Mouse (Mus musculus) embryonic facial prominence, embryonic 13.5 days (tissue): ENCODE data around the gene Rasal1. TPM values are rescaled to one million over a fixed set of nuclear protein-coding genes. Genes with fewer than 3 reads are reported as not detected.

Experiments
- ATAC-seq: fragments of 200-750 bp; cut with Nextera tagmentation; 2 replicates; pipeline ENCODE4 v1.8.0; 2017; ENCODE audit warnings: low read depth; ENCODE audit not compliant: insufficient number of reproducible peaks, insufficient read depth, low FRiP score, low TSS enrichment
- H3K27ac ChIP-seq: fragments of 300-500 bp; sonication (generic); 2 replicates; pipeline ENCODE4 v1.5.1; 2015; ENCODE audit warnings: moderate library complexity, mild to moderate bottlenecking, inconsistent platforms
- H3K27me3 ChIP-seq: fragments of 300-500 bp; sonication (generic); 2 replicates; pipeline ENCODE4 v1.6.1; 2015; ENCODE audit warnings: mild to moderate bottlenecking, inconsistent platforms
- H3K36me3 ChIP-seq: fragments of 300-500 bp; sonication (generic); 2 replicates; pipeline ENCODE4 v1.6.1; 2015; ENCODE audit warnings: mild to moderate bottlenecking, inconsistent platforms
- H3K4me1 ChIP-seq: fragments of 300-500 bp; sonication (generic); 2 replicates; pipeline ENCODE4 v1.6.1; 2015; ENCODE audit warnings: inconsistent platforms
- H3K4me2 ChIP-seq: fragments of 300-500 bp; sonication (generic); 2 replicates; pipeline ENCODE4 v1.6.1; 2015; ENCODE audit warnings: moderate library complexity, mild to moderate bottlenecking, inconsistent platforms
- H3K4me3 ChIP-seq: fragments of 300-500 bp; sonication (generic); 2 replicates; pipeline ENCODE4 v1.5.1; 2015; ENCODE audit warnings: mild to moderate bottlenecking, inconsistent platforms
- H3K9ac ChIP-seq: fragments of 300-500 bp; sonication (generic); 2 replicates; pipeline ENCODE4 v1.6.1; 2015; ENCODE audit warnings: mild to moderate bottlenecking, inconsistent platforms
- H3K9me3 ChIP-seq: fragments of 300-500 bp; sonication (generic); 2 replicates; pipeline ENCODE4 v1.6.1; 2016; ENCODE audit warnings: inconsistent platforms
- WGBS: fragments of 180-500 bp; shearing (Covaris S2); methylation state at CpG from one replicate; pipeline ENCODE4 v1.1.7; 2015; ENCODE audit warnings: mixed read lengths; 5-methylcytosine and 5-hydroxymethylcytosine counted together
- polyA plus RNA-seq: library from polyadenylated mRNA; unstranded; fragments of >200 nt; fragmentation: Nextera tagmentation; extraction: Ambion mirVana; gene quantifications from 2 replicates; pipeline ENCODE4 v1.2.1, GENCODE M21; 2015

Rasal1 gene
- polyA plus RNA-seq, 1 experiment from 2014 or later, result 0.32 TPM

DNA sequence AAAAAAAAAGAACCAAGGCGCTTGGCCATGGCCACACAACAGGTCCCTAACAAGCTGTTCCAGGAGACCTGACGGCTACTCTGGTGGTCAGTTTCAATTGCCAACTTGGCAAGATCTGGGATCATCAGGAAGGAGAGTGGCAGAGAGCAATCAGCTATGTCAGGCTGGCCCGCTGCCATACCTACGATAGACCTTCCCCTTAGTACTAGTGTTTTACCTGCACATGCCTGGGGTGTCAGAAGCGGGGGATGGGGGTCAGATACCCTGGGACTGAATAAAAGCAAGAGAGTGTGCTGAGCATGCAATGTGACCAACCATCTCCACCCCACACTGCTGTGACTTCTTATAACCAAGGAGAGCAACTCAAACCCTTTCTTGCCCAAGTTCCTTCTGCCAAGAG, 37.7 kb upstream of the Rasal1 start:
- no peaks in the 10 kb centered on the region for H3K9me3 ChIP-seq
- H3K27ac ChIP-seq, result no peak overlapping the region
- H3K27me3 ChIP-seq, result no peaks in the 10 kb centered on the region
- H3K4me1 ChIP-seq, result peaks cover 17% of the 10 kb centered on the region
- peak overlapping the region; percentile 93 for H3K4me2 ChIP-seq
- WGBS, result 87% methylated on average over 5 of the region's 5 CpGs
- H3K4me3 ChIP-seq, result peak overlapping the region; percentile 70; the same call in 1 of the 2 replicates
- peak overlapping the region; percentile 73; the same call in 1 of the 2 replicates for H3K9ac ChIP-seq
- peaks cover 35% of the 10 kb centered on the region for H3K36me3 ChIP-seq
- ATAC-seq, result no peak

DNA sequence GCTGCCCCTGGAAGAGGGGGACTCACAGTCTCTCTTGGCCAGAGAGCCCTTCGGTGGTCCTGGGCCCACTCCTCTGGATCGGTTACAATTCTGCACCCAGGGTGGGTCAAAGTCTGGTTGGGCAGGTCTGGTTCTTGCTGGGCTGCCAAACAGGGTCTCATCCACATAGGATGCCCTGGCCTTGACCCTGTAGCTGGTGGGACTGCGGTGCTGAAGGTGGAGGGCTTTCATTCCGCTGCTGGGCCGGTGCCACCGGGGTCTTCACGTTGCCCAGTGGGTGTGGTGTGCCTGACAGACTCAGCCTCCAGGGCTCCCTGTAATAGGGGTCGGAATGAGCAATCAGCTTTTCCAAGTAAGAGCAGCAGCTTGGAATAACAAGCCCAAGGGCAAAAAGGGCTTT, 37.2 kb upstream of the Rasal1 start:
- peaks cover 17% of the 10 kb centered on the region for H3K4me1 ChIP-seq
- H3K27ac ChIP-seq, result no peak overlapping the region
- H3K4me3 ChIP-seq, result peak overlapping the region; percentile 70
- H3K9me3 ChIP-seq, result no peaks in the 10 kb centered on the region
- H3K36me3 ChIP-seq, result peaks cover 39% of the 10 kb centered on the region
- WGBS, result 40% methylated on average over 8 of the region's 8 CpGs
- no peaks in the 10 kb centered on the region for H3K27me3 ChIP-seq
- H3K9ac ChIP-seq, result peak overlapping the region; percentile 73
- ATAC-seq, result no peak
- H3K4me2 ChIP-seq, result peak overlapping the region; percentile 93

DNA sequence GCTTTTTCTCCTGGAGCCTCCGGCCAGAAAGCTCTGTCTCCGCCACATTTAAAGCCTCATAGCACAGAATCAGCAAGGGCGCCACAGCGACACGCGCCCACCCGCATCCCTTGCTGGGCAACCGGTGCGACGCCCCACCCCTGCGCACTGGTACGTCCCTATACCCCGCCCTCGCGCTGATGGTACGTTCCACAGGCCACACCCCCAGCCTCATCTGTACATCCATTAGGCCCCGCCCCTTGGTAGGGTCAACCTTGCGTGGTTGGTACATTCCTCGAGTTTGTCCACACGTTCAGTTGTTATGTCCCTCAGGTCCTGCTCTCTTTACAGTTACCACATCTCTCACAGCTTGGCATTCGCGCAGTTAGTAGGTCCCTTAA, 36.2 kb upstream of the Rasal1 start, which contains the start of the genes Rita1 and Ddx54:
Gene Rita1 (minus strand): TSS at position 148 of the 380 bp plus-strand sequence.
Gene Ddx54 (plus strand): TSS at position 298 of the 380 bp plus-strand sequence.
- H3K4me3 ChIP-seq, result peak within 1 kb of the TSS; percentile 70
- H3K27ac ChIP-seq, result peak within 1 kb of the TSS; percentile 78
- H3K4me2 ChIP-seq, result peak within 1 kb of the TSS; percentile 93
- no peaks in the 10 kb centered on the region for H3K9me3 ChIP-seq
- peaks cover 17% of the 10 kb centered on the region for H3K4me1 ChIP-seq
- peaks cover 46% of the 10 kb centered on the region for H3K36me3 ChIP-seq
- H3K27me3 ChIP-seq, result no peaks in the 10 kb centered on the region
- under 1% methylated on average over 22 of the region's 22 CpGs for WGBS
- ATAC-seq, result peak; percentile 88
- peak within 1 kb of the TSS; percentile 78 for H3K9ac ChIP-seq

DNA sequence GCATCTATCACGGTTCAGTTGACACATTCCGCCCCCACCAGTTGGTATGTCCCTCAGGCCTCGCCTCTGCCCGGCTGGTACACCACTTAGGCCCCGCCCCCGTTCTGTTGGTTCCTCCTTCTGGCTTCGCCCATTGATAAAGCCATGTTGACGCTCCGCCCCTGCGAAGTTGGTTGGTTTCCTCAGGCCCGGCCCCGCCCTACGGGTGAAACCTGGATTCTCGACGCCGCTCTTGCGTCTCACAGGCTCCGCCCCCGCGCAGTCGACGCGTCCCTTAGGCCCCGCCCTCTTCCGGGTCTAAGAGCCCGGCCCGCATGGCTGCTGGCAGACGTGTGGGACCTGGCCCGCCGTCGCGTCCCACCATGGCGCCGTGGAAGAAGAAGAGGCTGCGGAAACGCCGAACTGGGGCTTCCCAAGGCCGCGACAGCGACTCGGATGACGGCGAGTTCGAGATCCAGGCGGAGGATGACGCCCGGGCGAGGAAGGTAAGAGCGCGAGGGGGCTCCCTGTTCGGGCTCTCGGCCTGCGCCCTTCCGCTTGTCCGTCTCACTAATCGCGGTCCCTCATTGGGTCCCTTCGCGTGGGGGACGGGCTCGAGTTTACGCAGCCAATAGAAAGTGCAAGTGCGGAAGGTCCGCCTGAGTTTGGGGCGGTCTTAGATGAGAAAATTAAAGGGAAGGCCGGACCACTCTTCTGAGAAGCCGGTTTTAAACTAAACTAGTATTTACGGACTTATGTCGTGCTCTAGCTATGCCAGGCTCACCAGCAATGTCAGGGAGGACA, 35.6 kb upstream of the Rasal1 start:
- no peaks in the 10 kb centered on the region for H3K9me3 ChIP-seq
- peak; percentile 92 for ATAC-seq
- H3K4me3 ChIP-seq, result peak overlapping the region; percentile 70
- H3K27me3 ChIP-seq, result no peaks in the 10 kb centered on the region
- H3K36me3 ChIP-seq, result peaks cover 46% of the 10 kb centered on the region
- H3K4me1 ChIP-seq, result peaks cover 17% of the 10 kb centered on the region
- WGBS, result under 1% methylated on average over 69 of the region's 69 CpGs
- peak overlapping the region; percentile 78 for H3K9ac ChIP-seq
- H3K4me2 ChIP-seq, result peak overlapping the region; percentile 93
- H3K27ac ChIP-seq, result peak overlapping the region; percentile 78

DNA sequence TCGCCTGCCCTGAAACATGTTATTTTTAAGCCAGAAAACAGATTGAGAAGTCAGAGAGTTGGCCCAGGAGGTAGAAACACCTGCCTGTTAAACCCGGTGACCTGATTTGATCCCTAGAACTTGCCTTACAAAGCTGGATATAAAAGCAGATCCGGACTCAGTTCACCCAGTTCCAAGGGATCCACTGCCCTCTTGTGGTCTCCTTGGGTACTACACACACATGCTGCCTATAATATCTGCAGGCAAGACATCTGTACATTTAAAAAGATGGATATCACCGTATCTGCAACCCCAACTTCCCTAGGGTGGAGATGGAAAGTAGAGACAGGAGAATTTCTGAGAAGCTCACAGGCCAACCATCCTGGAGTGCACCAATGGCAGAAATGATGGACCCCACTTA, 32.7 kb upstream of the Rasal1 start:
- H3K36me3 ChIP-seq, result peaks cover 57% of the 10 kb centered on the region
- no peak overlapping the region for H3K4me2 ChIP-seq
- no peak for ATAC-seq
- no peak overlapping the region for H3K9ac ChIP-seq
- H3K9me3 ChIP-seq, result no peaks in the 10 kb centered on the region
- no peak overlapping the region for H3K27ac ChIP-seq
- 97% methylated on average over 4 of the region's 4 CpGs for WGBS
- H3K27me3 ChIP-seq, result no peaks in the 10 kb centered on the region
- H3K4me3 ChIP-seq, result no peak overlapping the region
- peaks cover 16% of the 10 kb centered on the region for H3K4me1 ChIP-seq

DNA sequence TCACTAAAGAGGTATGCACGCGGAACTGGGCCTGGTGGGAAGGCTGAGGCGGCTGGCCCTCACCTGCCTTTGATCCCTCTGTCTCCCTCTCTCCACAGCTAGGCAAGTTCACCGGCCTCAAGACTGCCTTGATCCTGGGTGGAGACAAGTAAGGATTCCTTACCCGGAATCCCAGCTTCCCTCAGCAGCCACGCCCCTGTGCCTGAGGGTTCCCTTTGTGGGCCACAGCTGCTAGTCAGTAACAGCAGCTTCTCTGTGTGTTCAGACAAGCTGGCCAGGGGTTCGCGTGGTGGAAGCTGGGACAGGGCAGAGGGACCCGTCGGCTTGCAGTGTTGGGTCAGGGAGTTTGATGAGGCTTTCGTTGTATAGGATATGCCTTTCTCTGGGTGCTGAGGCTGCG, 29.8 kb upstream of the Rasal1 start:
- Histone ChIP-seq H3K4me1 (peaks cover 18% of the 10 kb centered on the region), H3K4me2 (no peak overlapping the region), H3K36me3 (peaks cover 83% of the 10 kb centered on the region), H3K9ac (no peak overlapping the region), H3K27me3 (no peaks in the 10 kb centered on the region), H3K27ac (no peak overlapping the region), H3K9me3 (no peaks in the 10 kb centered on the region), H3K4me3 (no peak overlapping the region)
- 75% methylated on average over 12 of the region's 12 CpGs for WGBS
- no peak for ATAC-seq

DNA sequence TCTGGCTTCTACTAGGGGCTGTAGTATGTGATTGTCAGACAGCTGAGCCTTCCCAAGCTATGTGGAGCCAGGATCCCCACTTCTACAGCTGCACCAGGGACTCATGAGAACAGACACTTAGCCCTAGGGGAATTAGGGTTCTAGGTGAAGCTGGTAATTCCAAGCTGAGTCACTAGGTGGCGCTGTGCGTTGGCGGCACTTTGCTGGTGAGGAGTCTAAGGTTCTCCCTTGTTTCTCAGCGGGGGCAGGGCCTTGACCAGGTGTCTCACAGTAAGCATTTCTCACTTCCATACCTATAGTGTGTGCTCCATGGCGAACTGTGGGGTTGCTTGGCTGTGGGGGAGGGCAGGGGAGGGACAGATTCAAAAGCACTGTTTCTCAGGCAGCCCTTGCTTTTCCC, 29.4 kb upstream of the Rasal1 start:
- Histone ChIP-seq H3K27me3 (no peaks in the 10 kb centered on the region), H3K4me1 (peaks cover 13% of the 10 kb centered on the region), H3K27ac (no peak overlapping the region), H3K36me3 (peaks cover 87% of the 10 kb centered on the region), H3K9me3 (no peaks in the 10 kb centered on the region), H3K4me3 (no peak overlapping the region), H3K4me2 (no peak overlapping the region), H3K9ac (no peak overlapping the region)
- no peak for ATAC-seq
- WGBS, result 25% methylated on average over 5 of the region's 5 CpGs

DNA sequence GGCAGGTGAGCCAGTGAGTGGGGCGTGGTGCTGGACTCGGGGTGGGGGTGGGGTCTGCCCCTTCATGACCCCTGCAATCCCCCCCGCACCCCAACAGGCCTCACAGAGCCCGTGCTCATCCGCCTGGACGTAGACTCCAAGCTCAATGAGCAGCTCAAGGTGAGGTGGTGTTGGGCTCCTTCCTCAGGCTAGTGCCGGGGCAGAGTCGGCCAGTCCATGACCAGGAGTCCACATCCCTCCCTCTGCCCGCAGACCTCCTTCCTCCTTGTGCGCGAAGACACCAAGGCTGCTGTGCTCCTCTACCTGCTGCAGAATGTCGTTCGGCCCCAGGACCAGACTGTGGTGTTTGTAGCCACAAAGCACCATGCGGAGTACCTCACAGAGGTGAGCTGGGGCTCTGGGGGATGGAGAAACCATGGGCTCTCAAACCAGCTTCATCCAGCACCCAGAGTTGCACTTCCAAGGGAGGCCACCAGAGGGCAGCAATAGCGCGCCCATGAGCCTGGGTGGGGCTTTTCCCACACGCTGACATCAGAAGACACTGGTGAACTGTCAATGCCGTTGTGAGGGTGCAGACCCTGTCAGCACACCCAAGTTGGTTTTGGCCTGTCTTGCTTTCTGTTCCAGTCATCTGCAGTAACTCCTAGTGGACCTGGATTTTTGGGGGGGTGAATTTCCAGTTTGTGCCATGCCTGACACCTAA, 28.1 kb upstream of the Rasal1 start:
- Histone ChIP-seq H3K4me1 (peaks cover 13% of the 10 kb centered on the region), H3K9ac (no peak overlapping the region), H3K4me2 (no peak overlapping the region), H3K4me3 (no peak overlapping the region), H3K9me3 (no peaks in the 10 kb centered on the region), H3K27ac (no peak overlapping the region), H3K27me3 (no peaks in the 10 kb centered on the region), H3K36me3 (peaks cover 94% of the 10 kb centered on the region)
- 69% methylated on average over 18 of the region's 18 CpGs for WGBS
- no peak for ATAC-seq

DNA sequence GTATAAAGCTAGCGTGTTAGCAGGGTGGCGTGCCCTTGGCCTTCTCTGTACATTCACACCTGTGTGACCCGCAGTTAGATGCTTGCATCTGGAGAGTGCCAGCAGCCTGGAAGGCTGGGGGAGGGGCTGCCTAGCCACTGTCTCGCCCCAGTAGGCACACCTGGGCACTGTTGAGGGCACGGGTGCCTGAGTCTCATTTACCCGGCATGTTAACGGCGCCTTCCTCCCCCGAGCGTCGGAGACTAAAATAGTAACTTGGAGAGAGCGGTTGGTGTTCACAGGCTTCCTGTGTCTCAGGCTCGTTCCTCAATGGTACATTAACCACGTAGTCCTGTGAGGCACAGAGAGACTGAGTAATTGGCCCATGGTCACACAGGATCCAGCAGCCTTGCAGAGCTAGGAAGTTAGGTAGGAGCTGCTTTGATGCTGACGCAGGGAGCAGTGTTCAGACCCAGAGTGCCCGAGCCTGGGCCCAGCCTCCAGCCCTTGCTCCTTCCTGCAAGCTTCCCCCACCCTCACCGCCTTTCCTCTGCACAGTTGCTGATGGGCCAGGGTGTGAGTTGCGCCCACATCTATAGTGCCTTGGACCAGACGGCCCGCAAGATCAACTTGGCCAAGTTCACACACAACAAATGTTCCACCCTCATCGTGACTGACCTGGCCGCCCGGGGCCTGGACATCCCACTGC, 27.4 kb upstream of the Rasal1 start:
- Histone ChIP-seq H3K36me3 (peaks cover 94% of the 10 kb centered on the region), H3K4me1 (peaks cover 13% of the 10 kb centered on the region), H3K27me3 (no peaks in the 10 kb centered on the region), H3K9me3 (no peaks in the 10 kb centered on the region), H3K4me2 (no peak overlapping the region), H3K9ac (no peak overlapping the region), H3K4me3 (no peak overlapping the region), H3K27ac (0 out of 2 replicates have a peak overlapping the region, but pooled peaks have one; percentile 4)
- WGBS, result 94% methylated on average over 23 of the region's 23 CpGs
- no peak for ATAC-seq

DNA sequence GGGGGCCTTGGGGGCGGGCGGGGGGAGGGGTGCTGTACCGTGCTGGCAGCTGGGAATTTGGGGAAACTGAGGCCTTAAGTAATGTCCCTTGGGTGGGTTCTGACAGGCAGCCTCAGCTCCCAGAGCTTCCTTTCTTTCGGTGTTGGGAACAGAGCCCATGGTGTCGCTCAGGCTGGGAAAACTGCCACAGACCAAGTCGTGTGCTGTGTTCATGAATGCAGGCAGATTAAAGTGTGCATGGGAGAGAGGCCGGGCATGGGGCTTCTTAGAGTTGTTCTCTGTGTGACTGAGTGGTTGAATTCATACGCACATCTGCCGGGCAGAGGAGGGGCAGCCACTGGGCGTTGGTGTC, 26.8 kb upstream of the Rasal1 start:
- Histone ChIP-seq H3K9me3 (no peaks in the 10 kb centered on the region), H3K36me3 (peaks cover 96% of the 10 kb centered on the region), H3K4me3 (no peak overlapping the region), H3K27ac (peak overlapping the region; percentile 4; the same call in 1 of the 2 replicates), H3K4me2 (no peak overlapping the region), H3K9ac (no peak overlapping the region), H3K27me3 (no peaks in the 10 kb centered on the region), H3K4me1 (peaks cover 13% of the 10 kb centered on the region)
- WGBS, result 84% methylated on average over 10 of the region's 10 CpGs
- ATAC-seq, result no peak

DNA sequence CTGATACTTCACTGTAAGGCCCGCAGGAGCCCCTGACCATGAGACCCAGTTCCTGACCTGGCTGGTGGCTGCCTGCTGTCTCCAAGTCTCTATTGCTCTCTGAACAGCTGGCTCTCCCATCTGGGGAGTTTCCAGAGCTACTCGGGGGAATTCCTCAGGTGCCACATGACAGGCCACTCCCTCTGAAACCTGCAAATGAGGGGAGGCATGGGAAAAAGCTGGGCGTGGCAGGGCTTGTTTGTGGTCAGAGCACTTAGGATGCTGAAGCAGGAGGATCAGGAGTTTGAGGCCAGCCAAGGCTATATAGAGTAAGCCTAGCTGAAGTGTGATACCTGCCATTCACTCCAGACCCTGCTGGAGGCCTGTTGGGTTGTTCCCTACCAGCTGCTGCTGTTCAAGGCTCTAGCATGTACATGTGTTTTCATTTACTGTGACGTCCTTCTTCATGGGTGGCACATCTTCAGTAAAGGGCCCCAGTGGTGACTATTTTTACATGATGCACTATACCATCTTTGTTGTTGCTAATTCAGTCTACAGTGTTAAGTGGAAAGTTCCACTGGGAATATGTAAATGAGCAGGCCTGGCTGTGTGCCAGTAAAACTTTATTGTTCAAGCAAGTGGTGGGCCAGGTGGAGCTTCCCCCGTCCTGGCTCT, 26.3 kb upstream of the Rasal1 start:
- H3K36me3 ChIP-seq, result peaks cover 96% of the 10 kb centered on the region
- ATAC-seq, result no peak
- 59% methylated on average over 5 of the region's 5 CpGs for WGBS

More for the DNA sequence above, 26.3 kb upstream of the Rasal1 start:
- Histone ChIP-seq H3K4me3 (no peak overlapping the region), H3K9me3 (no peaks in the 10 kb centered on the region), H3K27ac (peak overlapping the region; percentile 4; the same call in 1 of the 2 replicates), H3K9ac (no peak overlapping the region), H3K4me1 (peaks cover 13% of the 10 kb centered on the region), H3K27me3 (no peaks in the 10 kb centered on the region), H3K4me2 (no peak overlapping the region)
